Mouse (Mus musculus): ENCODE measurements at regions not wholly inside any gene's neighbourhood (a gene's known extent, or its start where the extent isn't known, plus 50 kb on each side); places are given as distances from the start of the nearest gene placed in this dataset.

GRCm38 (mm10) chr13:60455863-60456551 is 145.7 kb upstream of the Dapk1 start:
- Histone ChIP-seq H3K4me3 (replicated peaks) (no peak overlapping the region), H3K27me3 (replicated peaks) (peaks cover 3% of the 10 kb centered on the region), H3K9me3 (peaks cover 8% of the 10 kb centered on the region; the same call in 1 of the 2 replicates), H3K4me1 (0 out of 2 replicates have a peak, but pooled peaks cover 3% of the 10 kb centered on the region), H3K36me3 (replicated peaks; ENCODE audit: low read length) (no peaks in the 10 kb centered on the region)
- TF ChIP-seq FLI1 (IDR thresholded peaks at IDR 0.05; ENCODE audit: low read length) = no peak
- TF ChIP-seq GATA1 (IDR thresholded peaks at IDR 0.05; ENCODE audit: borderline replicate concordance, low read length) = no peak

GRCm38 (mm10) chr13:60457277-60457676 is 144.5 kb upstream of the Dapk1 start:
- peaks cover 3% of the 10 kb centered on the region for H3K27me3 ChIP-seq (replicated peaks)
- 0 out of 2 replicates have a peak, but pooled peaks cover 3% of the 10 kb centered on the region for H3K4me1 ChIP-seq
- no peak for TF ChIP-seq GATA1 (IDR thresholded peaks at IDR 0.05; ENCODE audit: borderline replicate concordance, low read length)
- TF ChIP-seq FLI1 (IDR thresholded peaks at IDR 0.05; ENCODE audit: low read length) = no peak
- H3K4me3 ChIP-seq (replicated peaks) = no peak overlapping the region
- peaks cover 8% of the 10 kb centered on the region; the same call in 1 of the 2 replicates for H3K9me3 ChIP-seq
- no peaks in the 10 kb centered on the region for H3K36me3 ChIP-seq (replicated peaks; ENCODE audit: low read length)

- H3K9me3 ChIP-seq = peaks cover 8% of the 10 kb centered on the region; the same call in 1 of the 2 replicates
- no peak overlapping the region for H3K4me3 ChIP-seq (replicated peaks)
- H3K36me3 ChIP-seq (replicated peaks; ENCODE audit: low read length) = no peaks in the 10 kb centered on the region
- no peak for TF ChIP-seq FLI1 (IDR thresholded peaks at IDR 0.05; ENCODE audit: low read length)
- no peak for TF ChIP-seq GATA1 (IDR thresholded peaks at IDR 0.05; ENCODE audit: borderline replicate concordance, low read length)
- H3K27me3 ChIP-seq (replicated peaks) = peaks cover 3% of the 10 kb centered on the region
- no peaks in the 10 kb centered on the region for H3K4me1 ChIP-seq
These were observed 142.7 kb upstream of the Dapk1 start for GRCm38 (mm10) chr13:60459002-60459401.

GRCm38 (mm10) chr13:60466553-60467313 is 135.0 kb upstream of the Dapk1 start:
- peaks cover 16% of the 10 kb centered on the region for H3K9me3 ChIP-seq
- peaks cover 1% of the 10 kb centered on the region for H3K27me3 ChIP-seq (replicated peaks)
- H3K4me3 ChIP-seq (replicated peaks) = no peak overlapping the region
- H3K4me1 ChIP-seq = 0 out of 2 replicates have a peak, but pooled peaks cover 3% of the 10 kb centered on the region
- H3K36me3 ChIP-seq (replicated peaks; ENCODE audit: low read length) = no peaks in the 10 kb centered on the region
- TF ChIP-seq FLI1 (IDR thresholded peaks at IDR 0.05; ENCODE audit: low read length) (no peak), GATA1 (IDR thresholded peaks at IDR 0.05; ENCODE audit: borderline replicate concordance, low read length) (no peak)

GRCm38 (mm10) chr13:60467821-60468579 is 133.7 kb upstream of the Dapk1 start:
- Histone ChIP-seq H3K4me3 (replicated peaks) (no peak overlapping the region), H3K4me1 (0 out of 2 replicates have a peak, but pooled peaks cover 3% of the 10 kb centered on the region), H3K9me3 (peaks cover 16% of the 10 kb centered on the region)

GRCm38 (mm10) chr13:60470426-60471398 is 131.0 kb upstream of the Dapk1 start:
- TF ChIP-seq GATA1 (IDR thresholded peaks at IDR 0.05; ENCODE audit: borderline replicate concordance, low read length) (no peak), FLI1 (IDR thresholded peaks at IDR 0.05; ENCODE audit: low read length) (no peak)
- Histone ChIP-seq H3K9me3 (peaks cover 16% of the 10 kb centered on the region), H3K4me1 (0 out of 2 replicates have a peak, but pooled peaks cover 3% of the 10 kb centered on the region), H3K27me3 (replicated peaks) (peaks cover 5% of the 10 kb centered on the region), H3K36me3 (replicated peaks; ENCODE audit: low read length) (no peaks in the 10 kb centered on the region), H3K4me3 (replicated peaks) (no peak overlapping the region)

More at GRCm38 (mm10) chr13:60467821-60468579, 133.7 kb upstream of the Dapk1 start:
- Histone ChIP-seq H3K36me3 (replicated peaks; ENCODE audit: low read length) (no peaks in the 10 kb centered on the region), H3K27me3 (replicated peaks) (peaks cover 1% of the 10 kb centered on the region)
- TF ChIP-seq FLI1 (IDR thresholded peaks at IDR 0.05; ENCODE audit: low read length) (no peak), GATA1 (IDR thresholded peaks at IDR 0.05; ENCODE audit: borderline replicate concordance, low read length) (no peak)

- H3K36me3 ChIP-seq (replicated peaks; ENCODE audit: low read length) = no peaks in the 10 kb centered on the region
These were observed 130.1 kb upstream of the Dapk1 start for GRCm38 (mm10) chr13:60471602-60472001.

GRCm38 (mm10) chr13:60476366-60476765 is 125.4 kb upstream of the Dapk1 start:
- Histone ChIP-seq H3K9me3 (no peaks in the 10 kb centered on the region), H3K27me3 (replicated peaks) (peaks cover 20% of the 10 kb centered on the region), H3K4me1 (peaks cover 18% of the 10 kb centered on the region), H3K4me3 (replicated peaks) (no peak overlapping the region), H3K36me3 (replicated peaks; ENCODE audit: low read length) (no peaks in the 10 kb centered on the region)
- TF ChIP-seq FLI1 (IDR thresholded peaks at IDR 0.05; ENCODE audit: low read length) = no peak
- no peak for TF ChIP-seq GATA1 (IDR thresholded peaks at IDR 0.05; ENCODE audit: borderline replicate concordance, low read length)

More at GRCm38 (mm10) chr13:60471602-60472001, 130.1 kb upstream of the Dapk1 start:
- peaks cover 16% of the 10 kb centered on the region for H3K9me3 ChIP-seq
- 0 out of 2 replicates have a peak, but pooled peaks cover 3% of the 10 kb centered on the region for H3K4me1 ChIP-seq
- no peak overlapping the region for H3K4me3 ChIP-seq (replicated peaks)
- H3K27me3 ChIP-seq (replicated peaks) = peaks cover 11% of the 10 kb centered on the region
- no peak for TF ChIP-seq GATA1 (IDR thresholded peaks at IDR 0.05; ENCODE audit: borderline replicate concordance, low read length)

All from megakaryocyte, embryonic 14.5 days (primary cell).